Mouse (Mus musculus) naive thymus-derived CD4-positive, alpha-beta T cell, adult 5 months (primary cell): Measurements from ENCODE around the gene Samt3. TPM values are rescaled to one million over a fixed set of nuclear protein-coding genes. Genes with fewer than 3 reads are reported as not detected.

Experiments used
- polyA plus RNA-seq: library from polyadenylated mRNA; unstranded; fragments of 100-300 nt; shearing (Covaris generic); gene quantifications from one replicate; pipeline ENCODE4 v1.2.1, GENCODE M21; 2017

Gene Samt3
- polyA plus RNA-seq = not detected

GRCm38 (mm10) chrX:86043899-86044298 lies at the start of gene Samt3:
Gene Samt3, plus strand, starts transcription at chrX:86044199.

Other genes with a start within 250 kb of the Samt3 start
- not detected for gene 5430427O19Rik, start 173.8 kb upstream of the Samt3 start, polyA plus RNA-seq
- not detected for gene Nr0b1, start 147.6 kb downstream of the Samt3 start, polyA plus RNA-seq